Mouse (Mus musculus) bone marrow, adult 2 months (tissue): ENCODE measurements around the gene Rad51c. TPM values are rescaled to one million over a fixed set of nuclear protein-coding genes. Genes with fewer than 3 reads are reported as not detected.

ENCODE experiments used
- H3K27ac ChIP-seq: fragments of 200-500 bp; 2 replicates; pipeline ENCODE4 v1.5.1; 2012; ENCODE audit warnings: low read depth, mild to moderate bottlenecking, control low read depth, inconsistent platforms, low read length; ENCODE audit not compliant: control insufficient read depth, poor library complexity, insufficient read depth
- H3K4me1 ChIP-seq: fragments of 200-500 bp; 2 replicates; pipeline ENCODE4 v1.6.1; 2011; ENCODE audit warnings: low read length; ENCODE audit not compliant: control insufficient read depth, insufficient read depth
- H3K4me3 ChIP-seq: fragments of 200-500 bp; replicated peaks from 2 replicates; pipeline ENCODE3; 2011; ENCODE audit warnings: mild to moderate bottlenecking, low read depth, low read length, control low read depth; ENCODE audit not compliant: control insufficient read depth
- CTCF ChIP-seq: fragments of 200-500 bp; IDR thresholded peaks from 2 replicates; pipeline ENCODE4 v1.5.1; 2011; ENCODE audit warnings: low read length, control low read depth; ENCODE audit not compliant: control insufficient read depth, insufficient read depth
- POLR2A ChIP-seq: fragments of 200-500 bp; IDR thresholded peaks from 2 replicates; pipeline ENCODE4 v1.6.1; 2011; ENCODE audit warnings: low read depth, mild to moderate bottlenecking, control low read depth, low read length, borderline replicate concordance; ENCODE audit not compliant: control insufficient read depth
- WGBS: fragments of 180-500 bp; shearing (Covaris S2); methylation state at CpG from one replicate; pipeline ENCODE4 v1.1.7; 2018; 5-methylcytosine and 5-hydroxymethylcytosine counted together
- polyA plus RNA-seq: library from polyadenylated mRNA; stranded (reverse); fragments of >200 nt; gene quantifications from 2 replicates; pipeline ENCODE4 v1.2.4, GENCODE M21; 2011; ENCODE audit warnings: low replicate concordance; ENCODE audit not compliant: missing spikeins, insufficient read depth, insufficient read length

Gene Rad51c
- polyA plus RNA-seq, 1 experiment = 11.6 TPM

DNA sequence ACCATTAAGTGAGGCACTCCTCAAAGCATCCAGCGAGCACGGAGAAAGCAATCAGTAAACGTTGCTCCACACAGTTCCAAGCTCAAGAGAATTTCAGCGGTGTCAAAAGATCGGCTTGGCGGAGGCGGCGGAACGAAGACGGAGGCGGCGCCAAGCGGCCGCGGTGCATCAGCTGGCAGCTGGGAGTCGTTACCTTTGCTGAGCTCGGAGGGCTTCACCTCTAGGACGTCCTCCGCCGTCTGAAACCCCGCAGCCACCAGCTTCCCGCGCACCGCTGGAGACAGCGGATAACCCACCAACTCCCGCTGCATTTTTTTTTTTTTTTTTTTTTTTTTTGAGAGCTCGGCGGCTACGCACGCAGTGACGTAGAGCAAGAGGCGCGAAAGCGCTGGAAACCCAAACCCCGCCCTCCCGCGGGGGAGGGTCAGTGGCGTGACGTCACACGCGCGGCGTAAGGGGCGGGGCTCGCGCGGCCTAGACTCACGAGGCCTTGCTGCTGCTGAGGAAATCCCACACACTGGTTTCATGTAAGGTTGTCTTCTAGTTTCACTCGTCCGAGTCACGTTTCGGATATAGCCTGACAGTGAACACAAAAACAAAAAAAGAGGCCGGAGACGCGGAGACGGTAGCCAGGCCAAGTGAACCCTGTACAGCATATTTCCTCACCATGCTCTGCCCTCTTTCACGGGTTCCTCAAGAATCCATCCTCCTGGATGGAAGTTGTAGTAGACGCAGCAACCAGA is 472 bp downstream of the Rad51c start:
- TF ChIP-seq CTCF (no peak), POLR2A (no peak; the same call in 1 of the 2 replicates)
- 3% methylated on average over 58 of the region's 58 CpGs for WGBS
- Histone ChIP-seq H3K4me1 (no peaks in the 10 kb centered on the region), H3K27ac (peak overlapping the region; percentile 68), H3K4me3 (peak overlapping the region; percentile 78)

DNA sequence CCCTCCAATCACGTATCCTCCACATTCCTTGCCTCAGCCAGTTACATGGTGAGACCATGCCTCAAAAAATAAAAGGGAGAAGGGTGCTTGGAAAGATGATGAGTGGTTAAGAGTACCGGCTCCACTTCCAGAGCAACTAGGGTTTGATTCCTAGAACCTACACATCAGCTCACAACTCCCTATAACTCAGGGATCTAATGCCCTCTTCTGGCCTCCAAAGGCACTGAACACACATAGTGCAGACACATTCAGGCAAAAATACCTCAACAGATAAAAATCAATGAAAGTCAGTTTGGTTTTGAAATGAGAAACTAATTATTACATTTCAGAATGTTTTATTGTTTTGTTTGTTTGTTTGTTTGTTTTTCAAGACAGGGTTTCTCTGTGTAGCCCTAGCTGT is 6.4 kb downstream of the Rad51c start:
- no peak overlapping the region for H3K4me3 ChIP-seq
- 92% methylated on average over 2 of the region's 2 CpGs for WGBS

DNA sequence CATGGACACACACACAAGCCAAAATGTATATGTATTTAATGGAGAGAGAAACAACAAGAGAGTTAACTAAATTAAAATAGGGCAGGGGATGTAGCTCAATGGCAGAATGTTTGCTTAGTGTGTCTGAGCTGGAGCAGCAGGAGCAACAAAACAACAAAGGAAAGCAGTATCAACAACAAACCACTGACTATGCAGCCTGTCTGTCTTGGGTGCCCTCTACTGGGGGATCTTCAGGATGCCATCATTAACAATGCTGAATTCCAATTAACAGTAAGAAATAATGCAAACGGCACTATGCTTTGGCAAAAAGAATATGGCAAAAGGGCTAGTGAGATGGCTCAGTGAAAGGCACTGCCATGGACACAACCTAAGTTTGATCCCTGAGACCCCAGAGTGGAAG is 10.9 kb downstream of the Rad51c start:
- no peaks in the 10 kb centered on the region for H3K4me1 ChIP-seq
- H3K4me3 ChIP-seq = no peak overlapping the region
- TF ChIP-seq POLR2A (no peak), CTCF (0 out of 2 replicates have a peak, but pooled peaks have one; percentile 8)
- WGBS = 36% methylated on average over 1 of the region's 1 CpGs
- no peak overlapping the region for H3K27ac ChIP-seq

More for the DNA sequence above, 6.4 kb downstream of the Rad51c start:
- no peak for TF ChIP-seq POLR2A
- TF ChIP-seq CTCF = no peak
- H3K4me1 ChIP-seq = no peaks in the 10 kb centered on the region
- no peak overlapping the region for H3K27ac ChIP-seq

GRCm38 (mm10) chr11:87385676-87386075 is 19.1 kb downstream of the Rad51c start:
- no peak overlapping the region for H3K27ac ChIP-seq
- 100% methylated on average over 1 of the region's 1 CpGs for WGBS
- H3K4me3 ChIP-seq = no peak overlapping the region

GRCm38 (mm10) chr11:87384551-87384950 is 20.2 kb downstream of the Rad51c start:
- no peak for TF ChIP-seq POLR2A
- no peak for TF ChIP-seq CTCF
- H3K27ac ChIP-seq = no peak overlapping the region
- H3K4me1 ChIP-seq = no peaks in the 10 kb centered on the region
- no peak overlapping the region for H3K4me3 ChIP-seq
- WGBS = 87% methylated on average over 4 of the region's 4 CpGs

More at GRCm38 (mm10) chr11:87385676-87386075, 19.1 kb downstream of the Rad51c start:
- TF ChIP-seq CTCF = no peak
- no peak for TF ChIP-seq POLR2A
- no peaks in the 10 kb centered on the region for H3K4me1 ChIP-seq

- no peak for TF ChIP-seq CTCF
- TF ChIP-seq POLR2A = no peak; the same call in 1 of the 2 replicates
- Histone ChIP-seq H3K4me1 (peaks cover 2% of the 10 kb centered on the region; the same call in 1 of the 2 replicates), H3K4me3 (peak overlapping the region; percentile 27), H3K27ac (no peak overlapping the region)
- WGBS = 17% methylated on average over 9 of the region's 9 CpGs
Observed at GRCm38 (mm10) chr11:87367865-87368580, 36.7 kb downstream of the Rad51c start.

DNA sequence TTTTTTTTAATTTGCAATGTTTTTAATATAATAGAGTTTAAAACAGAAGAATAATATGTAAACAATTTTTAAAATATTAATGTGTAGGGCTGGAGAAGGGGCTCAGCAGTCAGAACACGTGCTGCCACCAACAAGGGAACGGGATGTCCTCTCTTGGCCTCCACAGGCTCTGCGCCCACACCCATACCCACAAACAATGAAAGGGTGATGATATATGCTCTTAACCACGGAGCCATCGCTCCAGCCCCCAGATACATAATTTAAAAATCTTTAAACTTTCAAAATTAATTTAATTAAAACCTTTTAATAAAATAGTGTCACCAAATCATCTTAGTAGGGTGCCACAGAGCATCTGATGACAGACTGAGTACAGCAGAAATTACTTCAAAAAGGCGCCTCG is 37.7 kb downstream of the Rad51c start:
- peaks cover 2% of the 10 kb centered on the region; the same call in 1 of the 2 replicates for H3K4me1 ChIP-seq
- TF ChIP-seq POLR2A = no peak
- no peak for TF ChIP-seq CTCF
- no peak overlapping the region for H3K4me3 ChIP-seq
- H3K27ac ChIP-seq = no peak overlapping the region
- 59% methylated on average over 7 of the region's 7 CpGs for WGBS

- Histone ChIP-seq H3K4me1 (peaks cover 2% of the 10 kb centered on the region; the same call in 1 of the 2 replicates), H3K4me3 (no peak overlapping the region), H3K27ac (no peak overlapping the region)
- 81% methylated on average over 5 of the region's 5 CpGs for WGBS
- TF ChIP-seq POLR2A (no peak), CTCF (no peak)
Observed at GRCm38 (mm10) chr11:87365120-87365519, 39.6 kb downstream of the Rad51c start.
